Mouse (Mus musculus) intestine, embryonic 14.5 days (tissue): ENCODE data around the gene Celf6. TPM values are rescaled to one million over a fixed set of nuclear protein-coding genes. Genes with fewer than 3 reads are reported as not detected.
A peak's percentile ranks its signal among the peaks of the same experiment; 100 is the strongest.

Source experiments
- ATAC-seq: fragments of 200-750 bp; cut with Nextera tagmentation; replicated peaks from 2 replicates; pipeline ENCODE4 v1.8.0; 2017; ENCODE audit warnings: low read depth, moderate number of reproducible peaks, moderate TSS enrichment, moderate library complexity; ENCODE audit not compliant: low FRiP score, low TSS enrichment
- DNase-seq: peaks from one replicate; pipeline ENCODE4 v3.0.0-alpha.2; 2018; ENCODE audit warnings: low spot score
- H3K27ac ChIP-seq: fragments of 300-500 bp; sonication (generic); 2 replicates; pipeline ENCODE4 v1.5.1; 2014; ENCODE audit warnings: low read depth, mild to moderate bottlenecking, control low read depth
- H3K27me3 ChIP-seq: fragments of 300-500 bp; sonication (generic); replicated peaks from 2 replicates; pipeline ENCODE4 v1.6.1; 2014; ENCODE audit warnings: low read length, control low read depth; ENCODE audit not compliant: control insufficient read depth, insufficient read depth
- H3K36me3 ChIP-seq: fragments of 300-500 bp; sonication (generic); 2 replicates; pipeline ENCODE4 v1.6.1; 2014; ENCODE audit warnings: low read length, control low read depth; ENCODE audit not compliant: control insufficient read depth, insufficient read depth
- H3K4me1 ChIP-seq: fragments of 300-500 bp; sonication (generic); replicated peaks from 2 replicates; pipeline ENCODE4 v1.6.1; 2014; ENCODE audit warnings: low read length, control low read depth, mixed read lengths; ENCODE audit not compliant: control insufficient read depth, insufficient read depth
- H3K4me2 ChIP-seq: fragments of 300-500 bp; sonication (generic); 2 replicates; pipeline ENCODE4 v1.6.1; 2014; ENCODE audit warnings: low read length
- H3K4me3 ChIP-seq: fragments of 300-500 bp; sonication (generic); 2 replicates; pipeline ENCODE4 v1.5.1; 2014; ENCODE audit warnings: low read depth, low read length, control low read depth, mixed read lengths
- H3K9ac ChIP-seq: fragments of 300-500 bp; sonication (generic); 2 replicates; pipeline ENCODE4 v1.6.1; 2014; ENCODE audit warnings: mild to moderate bottlenecking, low read length
- H3K9me3 ChIP-seq: fragments of 300-500 bp; sonication (generic); 2 replicates; pipeline ENCODE4 v1.6.1; 2016; ENCODE audit warnings: low read length, control low read depth; ENCODE audit not compliant: control insufficient read depth
- WGBS: fragments of 180-500 bp; shearing (Covaris S2); extraction: QIAGEN DNeasy Blood & Tissue Kit; methylation state at CpG from one replicate; pipeline ENCODE4 v1.1.7; 2014; 5-methylcytosine and 5-hydroxymethylcytosine counted together
- polyA plus RNA-seq: library from polyadenylated mRNA; unstranded; fragments of >200 nt; fragmentation: Nextera tagmentation; extraction: Ambion mirVana; gene quantifications from 2 replicates; pipeline ENCODE4 v1.2.1, GENCODE M21; 2014

Gene Celf6
- polyA plus RNA-seq, 1 experiment from 2014 or later = 3.3 TPM

DNA sequence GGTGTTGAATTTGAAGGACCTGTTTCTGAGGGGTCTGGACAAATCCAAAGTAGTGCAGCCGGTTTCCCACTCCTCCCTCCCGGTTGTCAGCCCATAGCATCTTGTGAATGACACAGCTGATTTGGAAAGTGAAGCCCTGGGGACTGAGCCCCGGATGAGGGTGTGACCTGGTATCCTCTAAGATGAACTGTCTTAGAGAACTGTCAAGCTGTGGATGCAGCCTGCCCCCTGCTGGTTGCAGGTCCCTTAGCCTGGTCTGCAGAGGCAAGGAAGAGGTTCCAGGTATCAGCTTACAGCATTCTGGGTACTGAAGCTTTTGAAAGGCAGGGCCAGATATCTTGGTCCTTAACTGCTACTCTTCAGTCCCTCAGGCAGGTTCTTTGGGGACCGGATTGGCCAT, 12.1 kb upstream of the Celf6 start:
- Histone ChIP-seq H3K4me3 (no peak overlapping the region), H3K9me3 (no peaks in the 10 kb centered on the region), H3K27ac (no peak overlapping the region), H3K36me3 (peaks cover 38% of the 10 kb centered on the region), H3K9ac (no peak overlapping the region), H3K4me1 (no peaks in the 10 kb centered on the region), H3K27me3 (no peaks in the 10 kb centered on the region), H3K4me2 (no peak overlapping the region)
- DNase-seq (peak; percentile 81), ATAC-seq (no peak)
- WGBS = 23% methylated on average over 4 of the region's 4 CpGs

DNA sequence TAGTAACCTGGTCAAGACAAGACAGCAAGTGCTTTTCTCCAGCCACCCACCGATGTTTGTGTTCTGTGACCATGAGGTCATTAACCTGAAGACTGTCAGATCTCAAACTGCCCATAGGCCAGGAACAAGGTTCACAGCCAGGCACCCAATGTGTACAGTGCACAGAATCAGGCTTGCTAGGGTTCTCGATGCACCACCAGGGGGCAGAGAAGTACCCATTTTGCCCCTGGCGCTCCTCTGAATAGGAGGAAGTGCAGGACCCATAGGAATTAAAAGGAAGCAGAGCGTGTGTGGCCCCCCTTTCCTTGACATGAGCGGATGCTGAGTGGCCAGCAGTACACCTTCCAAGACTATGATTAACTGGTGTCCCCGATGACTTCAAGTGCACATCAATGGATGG, 10.6 kb upstream of the Celf6 start:
- no peak overlapping the region for H3K27ac ChIP-seq
- no peaks in the 10 kb centered on the region for H3K4me1 ChIP-seq
- 27% methylated on average over 6 of the region's 6 CpGs for WGBS
- no peak overlapping the region for H3K4me2 ChIP-seq
- H3K9ac ChIP-seq = no peak overlapping the region
- H3K4me3 ChIP-seq = no peak overlapping the region
- ATAC-seq (peak; percentile 83), DNase-seq (peak; percentile 77)
- H3K27me3 ChIP-seq = no peaks in the 10 kb centered on the region
- H3K36me3 ChIP-seq = peaks cover 27% of the 10 kb centered on the region
- H3K9me3 ChIP-seq = no peaks in the 10 kb centered on the region

- no peak for ATAC-seq
- Histone ChIP-seq H3K9me3 (no peaks in the 10 kb centered on the region), H3K27me3 (0 out of 2 replicates have a peak, but pooled peaks cover 4% of the 10 kb centered on the region), H3K4me2 (no peak overlapping the region), H3K9ac (no peak overlapping the region), H3K36me3 (no peaks in the 10 kb centered on the region), H3K4me1 (no peaks in the 10 kb centered on the region), H3K27ac (no peak overlapping the region), H3K4me3 (no peak overlapping the region)
- DNase-seq = no peak
- WGBS = 79% methylated on average over 2 of the region's 2 CpGs
Measured at GRCm38 (mm10) chr9:59571852-59572251, 5.9 kb upstream of the Celf6 start.

DNA sequence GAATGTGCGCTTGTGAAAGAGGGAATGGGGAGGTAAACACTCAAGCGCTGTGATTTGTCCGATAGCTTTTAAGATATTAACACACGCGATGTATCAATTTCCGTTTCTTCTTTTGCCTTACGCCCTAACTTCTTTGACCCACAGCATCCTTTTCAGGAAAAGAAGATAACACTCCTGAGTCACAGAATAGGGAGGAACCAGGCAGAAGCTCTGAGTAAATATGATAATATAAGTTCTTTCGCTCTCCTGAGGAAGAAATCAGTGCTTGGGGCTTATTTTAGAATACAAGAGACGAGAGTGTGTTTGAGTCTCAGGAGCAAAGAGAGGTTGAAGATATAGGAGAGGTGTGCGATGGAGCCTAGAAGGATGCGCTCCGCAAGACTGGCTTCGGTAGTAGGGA, 316 bp upstream of the Celf6 start:
- no peaks in the 10 kb centered on the region for H3K4me1 ChIP-seq
- H3K4me2 ChIP-seq = peak overlapping the region; percentile 52
- H3K9ac ChIP-seq = no peak overlapping the region
- WGBS = 18% methylated on average over 13 of the region's 13 CpGs
- H3K9me3 ChIP-seq = no peaks in the 10 kb centered on the region
- H3K27ac ChIP-seq = no peak overlapping the region
- no peaks in the 10 kb centered on the region for H3K36me3 ChIP-seq
- no peak for DNase-seq
- ATAC-seq = no peak
- H3K27me3 ChIP-seq = peaks cover 14% of the 10 kb centered on the region; the same call in 1 of the 2 replicates
- H3K4me3 ChIP-seq = peak overlapping the region; percentile 22

GRCm38 (mm10) chr9:59578505-59578867, 769 bp downstream of the Celf6 start:
- H3K27ac ChIP-seq = no peak overlapping the region
- under 1% methylated on average over 19 of the region's 20 CpGs for whole genome bisulfite sequencing
- peaks cover 14% of the 10 kb centered on the region; the same call in 1 of the 2 replicates for H3K27me3 ChIP-seq

GRCm38 (mm10) chr9:59584871-59585308, 7.2 kb downstream of the Celf6 start:
- ATAC-seq (peak; percentile 77; the same call in 1 of the 2 replicates), DNase-seq (peak; percentile 85)
- Histone ChIP-seq H3K4me1 (no peaks in the 10 kb centered on the region), H3K4me2 (peak overlapping the region; percentile 58), H3K9me3 (no peaks in the 10 kb centered on the region), H3K4me3 (peak overlapping the region; percentile 26; the same call in 1 of the 2 replicates), H3K27ac (no peak overlapping the region), H3K36me3 (no peaks in the 10 kb centered on the region), H3K9ac (peak overlapping the region; percentile 39), H3K27me3 (0 out of 2 replicates have a peak, but pooled peaks cover 2% of the 10 kb centered on the region)
- 1% methylated on average over 13 of the region's 13 CpGs for WGBS

More at GRCm38 (mm10) chr9:59578505-59578867, 769 bp downstream of the Celf6 start:
- DNase-seq (no peak), ATAC-seq (peak; percentile 63; the same call in 1 of the 2 replicates)
- Histone ChIP-seq H3K36me3 (no peaks in the 10 kb centered on the region), H3K4me1 (no peaks in the 10 kb centered on the region), H3K4me3 (peak overlapping the region; percentile 22), H3K9ac (no peak overlapping the region), H3K4me2 (peak overlapping the region; percentile 52), H3K9me3 (no peaks in the 10 kb centered on the region)

DNA sequence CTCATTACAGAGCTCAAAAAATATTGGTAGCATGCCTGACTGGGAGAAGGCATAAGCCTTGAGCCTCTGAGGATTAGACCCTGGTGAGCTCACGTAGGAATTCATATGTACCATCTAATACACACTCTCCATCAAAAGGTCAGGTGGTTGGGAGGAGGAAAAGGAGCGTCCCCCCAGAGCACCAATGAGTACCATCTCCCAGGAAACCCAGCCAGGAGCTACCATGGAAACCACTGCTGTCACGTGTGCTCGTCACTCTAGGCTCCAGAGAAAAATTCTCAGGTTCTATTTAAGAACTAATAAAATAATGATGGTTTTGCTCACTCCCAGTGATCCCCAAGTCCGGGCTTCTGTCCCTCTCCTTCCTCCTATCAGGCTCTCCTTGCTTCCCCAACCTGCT, 10.5 kb downstream of the Celf6 start:
- DNase-seq (no peak), ATAC-seq (no peak)
- 61% methylated on average over 5 of the region's 5 CpGs for WGBS
- Histone ChIP-seq H3K36me3 (no peaks in the 10 kb centered on the region), H3K4me3 (no peak overlapping the region), H3K9ac (no peak overlapping the region), H3K27ac (no peak overlapping the region), H3K4me1 (no peaks in the 10 kb centered on the region), H3K27me3 (0 out of 2 replicates have a peak, but pooled peaks cover 2% of the 10 kb centered on the region), H3K4me2 (no peak overlapping the region), H3K9me3 (no peaks in the 10 kb centered on the region)

DNA sequence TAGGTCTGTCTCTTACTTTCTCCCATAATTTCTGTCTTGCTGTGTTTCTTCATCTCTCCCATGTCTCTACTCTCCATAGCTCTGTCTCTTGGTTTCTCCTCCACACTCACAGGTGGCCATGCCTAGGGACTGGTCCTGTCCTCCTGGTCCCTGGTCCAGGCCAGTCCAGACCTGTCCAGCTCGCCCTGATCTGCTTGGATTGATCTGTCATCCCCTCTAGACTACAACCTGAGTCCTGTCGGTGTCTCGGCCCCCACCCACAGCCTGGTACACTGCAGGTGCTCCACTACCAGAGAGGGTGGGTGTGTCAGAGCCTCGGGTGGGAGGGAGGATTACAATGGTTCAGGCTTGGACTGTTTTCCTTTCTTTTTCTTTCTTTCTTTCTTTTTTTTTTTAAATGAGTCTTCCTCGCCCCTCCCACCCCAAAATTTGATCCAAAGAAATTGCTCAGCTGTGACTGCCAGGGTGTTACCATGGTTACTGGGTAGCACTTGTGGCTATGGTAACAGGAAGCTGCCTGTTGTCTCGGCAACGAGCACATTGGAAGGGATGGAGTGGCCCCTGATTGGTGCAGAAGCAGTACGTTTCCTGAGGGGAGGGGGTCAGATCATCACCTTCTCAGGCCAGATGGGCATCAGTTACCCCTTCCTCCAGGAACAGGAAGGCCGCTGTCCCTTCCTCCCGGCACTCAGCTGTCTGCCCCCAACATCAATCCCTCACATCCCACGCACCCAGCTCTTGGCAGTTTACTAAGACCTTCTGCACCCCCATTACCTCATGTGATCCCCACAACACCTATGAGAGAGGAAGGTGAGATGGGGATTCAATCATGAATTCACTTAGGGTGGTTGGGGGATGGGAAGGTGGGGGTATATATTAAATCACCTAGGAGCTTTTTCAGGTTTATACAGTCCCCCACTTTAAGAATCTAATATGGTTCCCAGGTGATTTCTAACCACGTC, 11.3 kb downstream of the Celf6 start:
- H3K9me3 ChIP-seq = no peaks in the 10 kb centered on the region
- no peak overlapping the region for H3K4me2 ChIP-seq
- H3K27ac ChIP-seq = no peak overlapping the region
- DNase-seq (no peak), ATAC-seq (no peak)
- 50% methylated on average over 12 of the region's 12 CpGs for WGBS
- 0 out of 2 replicates have a peak, but pooled peaks cover 2% of the 10 kb centered on the region for H3K27me3 ChIP-seq
- H3K36me3 ChIP-seq = no peaks in the 10 kb centered on the region
- H3K4me3 ChIP-seq = no peak overlapping the region
- no peaks in the 10 kb centered on the region for H3K4me1 ChIP-seq
- H3K9ac ChIP-seq = no peak overlapping the region
